Mouse (Mus musculus) bone marrow macrophage, adult 2 months (primary cell): Measurements from ENCODE around the gene Hist2h2aa1.

Experiments used
- CTCF ChIP-seq: IDR thresholded peaks from 2 replicates; pipeline ENCODE4 v1.5.1; 2012; ENCODE audit warnings: low read depth, mild to moderate bottlenecking, low read length, moderate library complexity
- POLR2A ChIP-seq: IDR thresholded peaks from 2 replicates; pipeline ENCODE4 v1.6.1; 2012; ENCODE audit warnings: mild to moderate bottlenecking, low read depth, low read length, borderline replicate concordance

- TF ChIP-seq CTCF (no peak), POLR2A (no peak)
These were observed 19.9 kb upstream of the Hist2h2aa1 start for GRCm38 (mm10) chr3:96225421-96225820.
